Mouse (Mus musculus): Measurements from ENCODE around the gene Gcdh.

- TF ChIP-seq CTCF (IDR thresholded peaks at IDR 0.05; ENCODE audit: low read depth) (no peak), EP300 (optimal IDR thresholded peaks at IDR 0.05) (no peak)
Observed at GRCm38 (mm10) chr8:84838513-84838912, 55.2 kb downstream of the Gcdh start.
